Comparison of ENCODE assay signal across 14 mouse cellular contexts in genomic region chr5:64133901-64134300, GRCm38 (mm10).
"Had no signal": no experiment of that assay in that cellular context is flagged by ENCODE, and none has a peak within 500 bp of the region (broad histone marks: within the 10 kb centered on the region; RNA-seq: fewer than 3 reads in every experiment).

No protein-coding gene starts in this region.

- ATAC-seq: intestine, embryonic 16.5 days; liver, postnatal 0 days; midbrain, embryonic 16.5 days had no signal

- DNase-seq: kidney, adult 18-20 months; kidney, adult 9 months; kidney, postnatal 14 days; kidney, postnatal 4 days; liver, postnatal 0 days; lung, embryonic 14.5 days; lung, postnatal 10 days; right cerebral cortex, adult 18-20 months; right cerebral cortex, postnatal 14 days; right cerebral cortex, postnatal 4 days; thymus, adult 2 months; thymus, postnatal 25 days had no signal
